Mouse (Mus musculus): Measurements from ENCODE around the gene Sit1. TPM values are rescaled to one million over a fixed set of nuclear protein-coding genes. Genes with fewer than 3 reads are reported as not detected.
A peak's percentile ranks its signal among the peaks of the same experiment; 100 is the strongest.

The Sit1 gene
- polyA plus RNA-seq, 1 experiment: 0.85 TPM

- Histone ChIP-seq H3K4me1 (ENCODE audit: control insufficient read depth, insufficient read depth, low read length) (peaks cover 6% of the 10 kb centered on the region; the same call in 1 of the 2 replicates), H3K4me3 (replicated peaks; ENCODE audit: extremely low read depth, low read depth, low read length) (peak overlapping the region; percentile 17)
- 45% methylated on average over 24 of the region's 24 CpGs for WGBS
- TF ChIP-seq POLR2A (IDR thresholded peaks at IDR 0.05; ENCODE audit: borderline replicate concordance, extremely low read depth, low read depth, low read length) (no peak), CTCF (IDR thresholded peaks at IDR 0.05; ENCODE audit: insufficient read depth, low read length) (peak; percentile 47)
- DNase-seq: peak; percentile 61
Observed at GRCm38 (mm10) chr4:43478906-43479832, 4.4 kb downstream of the Sit1 start.

- no peak for DNase-seq
- Histone ChIP-seq H3K4me3 (replicated peaks; ENCODE audit: extremely low read depth, low read depth, low read length) (peak overlapping the region; percentile 79), H3K4me1 (ENCODE audit: control insufficient read depth, insufficient read depth, low read length) (peaks cover 6% of the 10 kb centered on the region; the same call in 1 of the 2 replicates)
- TF ChIP-seq POLR2A (IDR thresholded peaks at IDR 0.05; ENCODE audit: borderline replicate concordance, extremely low read depth, low read depth, low read length): no peak
- TF ChIP-seq CTCF (IDR thresholded peaks at IDR 0.05; ENCODE audit: insufficient read depth, low read length): no peak
- 32% methylated on average over 8 of the region's 8 CpGs for WGBS
Observed at GRCm38 (mm10) chr4:43478534-43478858, 5.0 kb downstream of the Sit1 start.

GRCm38 (mm10) chr4:43477857-43478533 lies 5.5 kb downstream of the Sit1 start:
- H3K4me1 ChIP-seq (ENCODE audit: control insufficient read depth, insufficient read depth, low read length): peaks cover 6% of the 10 kb centered on the region; the same call in 1 of the 2 replicates
- peak; percentile 83 for DNase-seq
- WGBS: 13% methylated on average over 11 of the region's 11 CpGs
- peak overlapping the region; percentile 79 for H3K4me3 ChIP-seq (replicated peaks; ENCODE audit: extremely low read depth, low read depth, low read length)
- TF ChIP-seq POLR2A (IDR thresholded peaks at IDR 0.05; ENCODE audit: borderline replicate concordance, extremely low read depth, low read depth, low read length) (peak; percentile 49; the same call in 1 of the 2 replicates), CTCF (IDR thresholded peaks at IDR 0.05; ENCODE audit: insufficient read depth, low read length) (peak; percentile 59; the same call in 1 of the 2 replicates)

DNA sequence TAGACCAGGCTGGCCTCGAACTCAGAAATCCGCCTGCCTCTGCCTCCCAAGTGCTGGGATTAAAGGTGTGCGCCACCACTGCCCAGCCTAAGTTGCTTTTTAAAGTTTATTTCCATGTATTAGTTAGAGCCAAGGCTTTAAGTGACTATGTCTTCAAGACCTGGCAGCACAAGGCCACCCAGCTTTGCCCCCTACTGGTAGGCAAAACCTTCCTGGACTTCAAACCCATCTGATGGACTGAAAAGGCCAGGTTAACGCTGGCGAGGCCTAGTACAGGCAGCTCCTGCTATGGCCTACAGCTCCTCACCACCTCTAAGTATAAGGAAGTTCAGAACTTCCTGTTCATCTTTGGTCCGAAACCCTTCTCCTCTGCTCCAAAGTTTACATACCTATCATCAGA lies 6.9 kb downstream of the Sit1 start:
- DNase-seq: no peak
- no peak for TF ChIP-seq POLR2A (IDR thresholded peaks at IDR 0.05; ENCODE audit: borderline replicate concordance, extremely low read depth, low read depth, low read length)
- TF ChIP-seq CTCF (IDR thresholded peaks at IDR 0.05; ENCODE audit: insufficient read depth, low read length): peak; percentile 38; the same call in 1 of the 2 replicates
- H3K4me1 ChIP-seq (ENCODE audit: control insufficient read depth, insufficient read depth, low read length): peaks cover 6% of the 10 kb centered on the region; the same call in 1 of the 2 replicates
- H3K4me3 ChIP-seq (replicated peaks; ENCODE audit: extremely low read depth, low read depth, low read length): no peak overlapping the region
- 78% methylated on average over 6 of the region's 6 CpGs for WGBS

- WGBS: 58% methylated on average over 1 of the region's 1 CpGs
Observed at GRCm38 (mm10) chr4:43473636-43474035, 9.9 kb downstream of the Sit1 start.

DNA sequence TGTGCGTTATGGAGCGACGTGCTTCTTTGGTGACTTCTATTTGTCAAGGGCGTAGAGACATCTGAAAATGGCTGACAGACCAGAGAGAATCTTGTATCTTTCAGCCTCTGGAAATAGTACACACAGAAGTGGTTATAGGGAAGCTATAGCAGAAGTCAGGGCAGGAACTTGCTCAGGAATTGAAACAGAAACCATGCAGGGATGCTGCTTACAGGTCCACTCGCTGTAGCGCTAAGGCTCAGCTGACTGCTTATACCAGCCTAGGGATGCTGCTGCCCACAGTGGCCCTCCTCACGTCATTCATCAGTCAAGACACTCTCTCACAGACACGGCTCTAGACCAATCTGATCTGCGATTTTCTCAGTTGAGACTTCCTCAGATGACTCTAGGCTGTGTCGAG lies 13.2 kb downstream of the Sit1 start:
- WGBS: 85% methylated on average over 10 of the region's 10 CpGs
- no peaks in the 10 kb centered on the region for H3K4me1 ChIP-seq (ENCODE audit: control insufficient read depth, insufficient read depth, low read length)
- TF ChIP-seq CTCF (IDR thresholded peaks at IDR 0.05; ENCODE audit: insufficient read depth, low read length): no peak
- no peak for TF ChIP-seq POLR2A (IDR thresholded peaks at IDR 0.05; ENCODE audit: borderline replicate concordance, extremely low read depth, low read depth, low read length)
- H3K4me3 ChIP-seq (replicated peaks; ENCODE audit: extremely low read depth, low read depth, low read length): no peak overlapping the region
- DNase-seq: no peak

More at GRCm38 (mm10) chr4:43473636-43474035, 9.9 kb downstream of the Sit1 start:
- TF ChIP-seq POLR2A (IDR thresholded peaks at IDR 0.05; ENCODE audit: borderline replicate concordance, extremely low read depth, low read depth, low read length): no peak
- no peak for TF ChIP-seq CTCF (IDR thresholded peaks at IDR 0.05; ENCODE audit: insufficient read depth, low read length)
- peaks cover 3% of the 10 kb centered on the region; the same call in 1 of the 2 replicates for H3K4me1 ChIP-seq (ENCODE audit: control insufficient read depth, insufficient read depth, low read length)
- no peak for DNase-seq
- no peak overlapping the region for H3K4me3 ChIP-seq (replicated peaks; ENCODE audit: extremely low read depth, low read depth, low read length)

- no peak for DNase-seq
- TF ChIP-seq POLR2A (IDR thresholded peaks at IDR 0.05; ENCODE audit: borderline replicate concordance, extremely low read depth, low read depth, low read length): no peak
- TF ChIP-seq CTCF (IDR thresholded peaks at IDR 0.05; ENCODE audit: insufficient read depth, low read length): no peak
- Histone ChIP-seq H3K4me3 (replicated peaks; ENCODE audit: extremely low read depth, low read depth, low read length) (no peak overlapping the region), H3K4me1 (ENCODE audit: control insufficient read depth, insufficient read depth, low read length) (no peaks in the 10 kb centered on the region)
- WGBS: 84% methylated on average over 7 of the region's 7 CpGs
Observed at GRCm38 (mm10) chr4:43466872-43467271, 16.7 kb downstream of the Sit1 start.

GRCm38 (mm10) chr4:43465935-43466334 lies 17.6 kb downstream of the Sit1 start:
- TF ChIP-seq CTCF (IDR thresholded peaks at IDR 0.05; ENCODE audit: insufficient read depth, low read length) (no peak), POLR2A (IDR thresholded peaks at IDR 0.05; ENCODE audit: borderline replicate concordance, extremely low read depth, low read depth, low read length) (no peak)
- no peak for DNase-seq
- no peak overlapping the region for H3K4me3 ChIP-seq (replicated peaks; ENCODE audit: extremely low read depth, low read depth, low read length)
- no peaks in the 10 kb centered on the region for H3K4me1 ChIP-seq (ENCODE audit: control insufficient read depth, insufficient read depth, low read length)
- WGBS: 76% methylated on average over 6 of the region's 6 CpGs

DNA sequence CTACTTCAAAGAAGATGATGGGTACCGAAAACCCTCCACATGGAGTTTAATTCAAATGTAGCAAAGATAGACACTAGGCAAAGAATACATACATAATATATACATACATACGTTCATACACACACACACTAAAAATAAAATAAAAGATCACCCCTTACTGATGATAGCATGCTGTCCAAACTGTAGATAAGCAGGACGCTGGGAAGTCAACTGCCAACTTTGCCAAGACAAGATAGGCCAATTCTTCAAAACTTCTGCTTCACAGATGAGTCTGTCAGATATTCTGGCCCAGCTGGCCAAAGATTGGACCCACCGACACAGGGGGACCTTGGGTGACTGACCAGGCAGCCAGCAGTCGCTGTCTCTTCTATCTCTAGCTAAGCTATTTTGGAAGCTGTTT lies 20.4 kb downstream of the Sit1 start:
- no peak for TF ChIP-seq CTCF (IDR thresholded peaks at IDR 0.05; ENCODE audit: insufficient read depth, low read length)
- TF ChIP-seq POLR2A (IDR thresholded peaks at IDR 0.05; ENCODE audit: borderline replicate concordance, extremely low read depth, low read depth, low read length): no peak
- no peak for DNase-seq
- Histone ChIP-seq H3K4me1 (ENCODE audit: control insufficient read depth, insufficient read depth, low read length) (no peaks in the 10 kb centered on the region), H3K4me3 (replicated peaks; ENCODE audit: extremely low read depth, low read depth, low read length) (no peak overlapping the region)
- 84% methylated on average over 5 of the region's 5 CpGs for WGBS

Data from lung, adult 2 months (tissue).